Mouse (Mus musculus): ENCODE data around the gene Svep1. TPM values are rescaled to one million over a fixed set of nuclear protein-coding genes. Genes with fewer than 3 reads are reported as not detected.

The Svep1 gene
- 1 to 10 TPM; 5.7 to 6.3 TPM for total RNA-seq (2021)
- long read RNA-seq, experiment 1, partial matches to known transcripts: 4 of 4 reads
- long read RNA-seq, experiment 1, other reads (novel, unspliced or antisense): 0 of 4 reads
- long read RNA-seq, experiment 2, partial matches to known transcripts: 2 of 2 reads
- long read RNA-seq, experiment 2, other reads (novel, unspliced or antisense): 0 of 2 reads

- peak; percentile 46 for DNase-seq (ENCODE audit: low spot score)
These were observed at the start of gene Svep1 for GRCm38 (mm10) chr4:58206115-58206945. Gene Svep1, minus strand, starts transcription at chr4:58206859.

DNA sequence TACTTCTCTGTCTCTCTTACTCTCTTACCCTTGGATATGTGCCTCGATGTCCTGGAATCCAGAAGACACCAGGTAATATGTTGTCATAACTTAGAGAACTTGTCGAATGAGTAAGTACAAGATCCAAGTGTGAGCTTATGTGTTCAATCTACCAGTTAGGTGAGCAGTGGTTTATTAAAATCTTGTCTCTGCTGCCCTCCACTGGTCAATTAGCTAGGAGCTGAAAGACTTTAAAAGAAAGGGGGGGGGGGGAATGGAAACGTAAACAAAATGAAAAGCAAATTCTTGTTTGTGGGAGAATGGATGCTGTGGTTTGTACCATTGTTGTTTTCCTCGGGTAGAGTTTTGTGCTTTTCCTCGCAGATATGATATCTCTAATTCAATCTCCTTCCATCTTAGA, 46.8 kb upstream of the Svep1 start:
- DNase-seq (ENCODE audit: low spot score): peak; percentile 60

GRCm38 (mm10) chr4:58252381-58252780, 45.7 kb upstream of the Svep1 start:
- no peak for DNase-seq (ENCODE audit: low spot score)

- DNase-seq (ENCODE audit: low spot score): no peak
These were observed 38.9 kb upstream of the Svep1 start for GRCm38 (mm10) chr4:58245544-58245943.

- no peak for DNase-seq (ENCODE audit: low spot score)
These were observed 33.8 kb upstream of the Svep1 start for GRCm38 (mm10) chr4:58240416-58240815.

GRCm38 (mm10) chr4:58235828-58236227, 29.2 kb upstream of the Svep1 start:
- no peak for DNase-seq (ENCODE audit: low spot score)

- no peak for DNase-seq (ENCODE audit: low spot score)
These were observed 16.8 kb upstream of the Svep1 start for GRCm38 (mm10) chr4:58223499-58223898.

- no peak for DNase-seq (ENCODE audit: low spot score)
These were observed 4.7 kb upstream of the Svep1 start for GRCm38 (mm10) chr4:58211374-58211773.

DNA sequence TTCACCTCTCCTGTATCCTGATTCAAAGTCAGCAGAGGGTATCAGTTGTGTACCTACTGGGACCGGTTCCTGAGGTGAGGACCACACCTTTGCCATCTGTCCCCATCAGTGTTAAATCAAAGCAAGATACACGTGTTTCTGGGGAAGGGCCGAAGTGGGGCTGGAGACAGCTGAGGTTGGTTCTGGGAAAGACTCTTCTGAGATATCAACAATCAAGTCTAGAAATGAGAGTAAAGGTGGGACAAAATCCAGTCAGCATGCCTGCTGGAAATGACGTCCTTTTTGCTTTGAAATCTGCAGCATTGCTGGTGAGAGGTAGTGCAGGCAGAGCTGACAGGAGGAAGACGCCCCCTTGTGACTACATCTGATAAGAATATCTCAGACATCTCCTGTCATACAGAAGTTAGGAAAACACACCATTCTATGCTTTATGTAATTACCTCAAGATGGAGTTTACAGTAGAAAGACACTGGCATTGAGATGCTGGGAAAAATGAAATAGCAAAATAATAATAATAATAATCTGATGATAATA, 4.0 kb upstream of the Svep1 start:
- DNase-seq (ENCODE audit: low spot score): peak; percentile 29

GRCm38 (mm10) chr4:58205750-58206114, 927 bp downstream of the Svep1 start:
- DNase-seq (ENCODE audit: low spot score): no peak

- DNase-seq (ENCODE audit: low spot score): no peak
These were observed 5.0 kb downstream of the Svep1 start for GRCm38 (mm10) chr4:58201703-58202102.

DNA sequence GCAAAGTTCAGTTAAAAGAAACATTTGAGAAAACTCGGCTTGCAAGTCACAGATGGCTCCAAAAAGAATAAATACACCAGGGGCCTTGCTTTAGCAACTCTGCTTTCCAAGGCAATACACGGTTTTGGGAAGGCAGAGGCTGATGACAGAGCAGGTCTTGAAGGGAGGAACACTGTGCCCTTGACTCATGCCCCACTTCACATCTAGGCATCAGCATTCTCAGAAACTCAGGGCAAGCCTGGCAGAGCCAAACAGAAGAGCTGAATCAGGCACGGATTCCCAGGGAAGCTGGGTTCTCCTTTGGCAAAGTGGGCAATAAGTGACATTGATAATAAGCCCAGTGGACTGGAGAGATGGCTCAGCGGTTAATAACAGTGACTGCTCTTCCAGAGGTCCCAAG, 5.8 kb downstream of the Svep1 start:
- no peak for DNase-seq (ENCODE audit: low spot score)

GRCm38 (mm10) chr4:58197230-58197629, 9.4 kb downstream of the Svep1 start:
- DNase-seq (ENCODE audit: low spot score): no peak

- DNase-seq (ENCODE audit: low spot score): peak; percentile 37
These were observed 9.9 kb downstream of the Svep1 start for GRCm38 (mm10) chr4:58196795-58197194.

GRCm38 (mm10) chr4:58195936-58196335, 10.7 kb downstream of the Svep1 start:
- DNase-seq (ENCODE audit: low spot score): no peak

DNA sequence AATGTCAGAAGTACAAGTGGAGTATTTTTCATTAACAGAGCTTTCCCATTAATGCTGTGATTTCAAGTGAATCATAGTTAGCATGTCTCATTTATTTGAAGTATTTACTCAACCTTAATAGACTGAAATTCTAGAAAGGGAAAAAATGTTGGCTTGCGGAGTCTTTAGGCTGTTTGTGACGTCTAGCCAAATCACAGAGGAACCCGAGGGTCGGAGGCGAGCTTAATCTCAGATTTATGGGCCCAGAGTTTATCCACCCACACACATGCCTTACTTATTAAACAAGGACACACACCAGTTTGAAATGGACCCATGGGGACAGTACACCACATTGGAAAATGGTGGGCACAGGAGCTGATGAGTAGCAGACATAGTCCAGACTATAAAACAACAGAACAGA, 17.4 kb downstream of the Svep1 start:
- DNase-seq (ENCODE audit: low spot score): no peak

GRCm38 (mm10) chr4:58185401-58185800, 21.3 kb downstream of the Svep1 start:
- no peak for DNase-seq (ENCODE audit: low spot score)

GRCm38 (mm10) chr4:58184681-58185341, 21.8 kb downstream of the Svep1 start:
- DNase-seq (ENCODE audit: low spot score): peak; percentile 30

DNA sequence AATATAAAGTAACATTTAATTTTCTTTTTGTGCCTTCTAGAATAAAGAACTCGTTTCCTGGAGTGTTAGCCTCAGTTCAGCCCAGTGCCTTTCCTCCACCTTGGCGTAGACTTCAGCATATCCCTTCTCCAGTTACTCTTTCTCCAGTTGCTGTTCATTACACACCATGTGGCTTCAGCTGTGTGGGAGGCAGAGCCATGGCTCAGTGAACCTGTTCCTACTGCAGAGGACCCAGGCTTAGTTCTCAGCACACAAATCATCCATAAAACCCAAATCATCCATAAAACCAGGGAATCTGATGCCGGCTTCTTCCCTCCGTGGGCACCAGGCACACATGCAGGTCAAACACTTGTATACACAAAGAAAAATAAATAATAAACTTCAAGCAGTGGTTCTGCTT, 22.8 kb downstream of the Svep1 start:
- DNase-seq (ENCODE audit: low spot score): no peak

- DNase-seq (ENCODE audit: low spot score): no peak
These were observed 28.2 kb downstream of the Svep1 start for GRCm38 (mm10) chr4:58178489-58178888.

DNA sequence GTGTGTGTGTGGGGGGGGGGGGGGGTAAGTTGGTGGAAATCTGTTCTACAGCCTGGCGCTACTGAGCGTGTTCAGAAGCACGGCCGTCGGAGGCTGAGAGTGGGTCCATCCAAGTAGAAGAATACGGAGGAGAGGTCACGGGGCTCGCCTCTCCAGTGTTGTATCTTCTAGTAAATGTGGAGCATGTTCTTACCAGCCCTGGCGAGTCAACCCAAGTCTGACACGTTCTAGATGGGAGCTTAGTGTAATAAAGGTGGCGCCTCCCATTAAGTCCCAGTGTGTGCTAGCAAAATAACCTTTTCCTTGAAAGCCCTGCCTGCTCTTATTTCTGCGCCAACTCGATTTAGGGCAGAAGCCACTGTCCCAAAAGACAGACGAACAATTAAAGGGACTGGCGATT, 29.4 kb downstream of the Svep1 start:
- DNase-seq (ENCODE audit: low spot score): no peak

DNA sequence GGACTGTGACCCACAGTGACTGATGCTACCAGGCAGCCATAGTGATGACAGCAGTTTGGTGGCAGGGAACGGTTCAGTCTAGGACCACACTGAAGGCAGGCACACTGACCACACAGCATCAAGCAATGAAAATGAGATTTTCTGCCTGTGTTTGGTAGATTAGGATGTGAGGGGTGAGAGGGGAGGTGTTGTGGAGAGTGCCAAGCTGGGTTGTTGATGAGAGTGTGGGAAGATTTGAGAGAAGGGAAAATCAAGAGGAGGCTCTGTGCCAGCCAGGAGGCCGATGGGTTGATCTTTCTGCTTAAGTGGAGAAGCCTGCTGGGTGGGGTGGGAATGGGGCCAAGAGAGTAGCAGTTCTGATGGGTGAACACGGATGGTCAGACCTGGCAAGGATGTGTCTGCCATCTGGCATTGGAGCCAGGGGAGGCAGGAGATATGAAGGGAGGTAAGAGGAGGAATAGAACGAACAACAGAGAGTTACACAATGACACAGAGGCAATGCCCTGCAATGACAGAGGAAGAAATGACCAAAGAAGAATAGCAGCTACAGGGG, 32.1 kb downstream of the Svep1 start:
- DNase-seq (ENCODE audit: low spot score): no peak
